Mouse (Mus musculus) thymus, adult 2 months (tissue): ENCODE measurements around the gene Olfr218.

Source experiments
- CTCF ChIP-seq: fragments of 200-500 bp; IDR thresholded peaks from 2 replicates; pipeline ENCODE4 v1.5.1; 2012; ENCODE audit warnings: mild to moderate bottlenecking, control low read depth, low read length, moderate library complexity, borderline replicate concordance; ENCODE audit not compliant: control insufficient read depth, poor library complexity, insufficient read depth; ENCODE audit errors: extremely low read depth
- POLR2A ChIP-seq: fragments of 200-500 bp; IDR thresholded peaks from 2 replicates; pipeline ENCODE4 v1.6.1; 2012; ENCODE audit warnings: mild to moderate bottlenecking, low read length, control low read depth, moderate library complexity; ENCODE audit not compliant: control insufficient read depth, poor library complexity, insufficient read depth; ENCODE audit errors: extremely low read depth

DNA sequence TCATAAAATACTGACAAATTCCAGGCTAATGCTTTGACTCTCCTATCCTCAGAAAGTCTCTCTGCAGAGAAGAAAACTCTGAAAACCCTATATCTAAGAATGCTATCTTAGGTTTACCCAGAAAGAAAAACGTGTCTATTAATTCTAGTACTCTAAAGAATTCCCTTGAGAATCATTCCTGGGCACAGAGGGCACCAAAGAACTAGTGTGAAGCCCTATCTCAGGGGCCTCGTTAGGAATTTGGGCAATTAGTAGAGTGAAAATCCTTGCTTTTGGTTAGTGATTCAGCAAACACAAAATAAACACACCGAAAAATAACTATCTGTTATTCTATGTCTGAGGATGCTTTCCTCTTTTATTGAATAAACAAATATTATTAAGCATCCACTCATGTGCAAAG is 7.1 kb upstream of the Olfr218 start, which contains the start of gene Olfr1406:
- TF ChIP-seq CTCF (no peak), POLR2A (no peak)
